Mouse (Mus musculus) forebrain, embryonic 10.5 days (tissue): ENCODE results near the gene Alox12e. TPM values are rescaled to one million over a fixed set of nuclear protein-coding genes. Genes with fewer than 3 reads are reported as not detected.
"Not testable (repeated sequence)": the region's sequence is repeated elsewhere in the genome, so short reads cannot be mapped to it uniquely, and the experiment has no call there.

Experiments
- DNase-seq: peaks from one replicate; pipeline ENCODE4 v3.0.0-alpha.2; 2017; ENCODE audit warnings: low spot score; ENCODE audit errors: extremely low spot score
- H3K27ac ChIP-seq: fragments of 300-500 bp; sonication (generic); 2 replicates; pipeline ENCODE4 v1.5.1; 2016; ENCODE audit warnings: mild to moderate bottlenecking
- H3K27me3 ChIP-seq: fragments of 300-500 bp; sonication (generic); 2 replicates; pipeline ENCODE4 v1.6.1; 2016; ENCODE audit warnings: mild to moderate bottlenecking; ENCODE audit not compliant: poor library complexity, severe bottlenecking
- H3K36me3 ChIP-seq: fragments of 300-500 bp; sonication (generic); replicated peaks from 2 replicates; pipeline ENCODE4 v1.6.1; 2016; ENCODE audit warnings: mild to moderate bottlenecking, moderate library complexity
- H3K4me1 ChIP-seq: fragments of 300-500 bp; sonication (generic); 2 replicates; pipeline ENCODE4 v1.6.1; 2016
- H3K4me3 ChIP-seq: fragments of 300-500 bp; sonication (generic); 2 replicates; pipeline ENCODE4 v1.5.1; 2016; ENCODE audit warnings: mild to moderate bottlenecking, moderate library complexity
- H3K9me3 ChIP-seq: fragments of 300-500 bp; sonication (generic); 2 replicates; pipeline ENCODE4 v1.6.1; 2016; ENCODE audit warnings: mild to moderate bottlenecking, moderate library complexity
- WGBS: fragments of 180-500 bp; shearing (Covaris S2); methylation state at CpG from one replicate; pipeline ENCODE4 v1.1.7; 2016; 5-methylcytosine and 5-hydroxymethylcytosine counted together
- polyA plus RNA-seq: library from polyadenylated mRNA; unstranded; fragments of >200 nt; fragmentation: Nextera tagmentation; extraction: Ambion mirVana; gene quantifications from 2 replicates; pipeline ENCODE4 v1.2.1, GENCODE M21; 2016

The Alox12e gene
- polyA plus RNA-seq = not detected in 2 replicates

- no peak within 1 kb of the TSS for H3K27ac ChIP-seq
- DNase-seq = no peak
- H3K9me3 ChIP-seq = no peaks in the 10 kb centered on the region
- H3K36me3 ChIP-seq = no peaks in the 10 kb centered on the region
- H3K27me3 ChIP-seq = peaks cover 64% of the 10 kb centered on the region
- peak within 1 kb of the TSS; percentile 31 for H3K4me3 ChIP-seq
- WGBS = 25% methylated on average over 7 of the region's 7 CpGs
- peaks cover 9% of the 10 kb centered on the region for H3K4me1 ChIP-seq
Measured at GRCm38 (mm10) chr11:70322528-70322927, at the start of gene Alox12e. TSS of gene Alox12e (minus strand) at chr11:70322628.

- H3K9me3 ChIP-seq, H3K27me3 ChIP-seq, DNase-seq, H3K4me1 ChIP-seq, H3K4me3 ChIP-seq, H3K36me3 ChIP-seq, H3K27ac ChIP-seq: not testable (repeated sequence)
- 76% methylated on average over 2 of the region's 2 CpGs for WGBS
Measured at GRCm38 (mm10) chr11:70368626-70369025, 46.2 kb upstream of the Alox12e start.

DNA sequence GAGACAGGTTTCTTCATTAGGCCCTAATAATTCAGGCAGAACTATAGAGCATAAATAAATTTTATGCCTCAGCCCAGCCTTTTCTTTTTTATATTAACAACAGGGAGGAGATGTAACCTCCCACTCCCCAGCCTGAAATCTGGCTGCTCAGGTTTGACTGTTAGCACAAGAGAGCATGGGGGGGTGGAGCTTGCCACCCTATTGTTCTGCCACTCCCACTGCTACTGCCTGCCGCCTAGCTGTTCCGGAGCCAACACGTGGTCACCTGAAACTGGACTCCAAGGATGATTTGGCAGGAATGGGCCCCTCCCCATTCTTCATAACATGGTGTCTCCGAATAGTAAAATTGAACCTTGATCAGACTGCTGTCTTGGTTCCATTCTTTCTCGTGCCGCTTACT, 45.3 kb upstream of the Alox12e start:
- not testable (repeated sequence) for H3K36me3 ChIP-seq, H3K27me3 ChIP-seq, H3K27ac ChIP-seq, DNase-seq, H3K4me1 ChIP-seq, H3K4me3 ChIP-seq
- WGBS = 84% methylated on average over 6 of the region's 6 CpGs
- H3K9me3 ChIP-seq = peaks cover 12% of the 10 kb centered on the region; the same call in 1 of the 2 replicates

- Histone ChIP-seq H3K27ac (no peak within 1 kb of the TSS), H3K9me3 (no peaks in the 10 kb centered on the region; the same call in 1 of the 2 replicates), H3K27me3 (peaks cover 65% of the 10 kb centered on the region), H3K4me1 (peaks cover 20% of the 10 kb centered on the region), H3K36me3 (no peaks in the 10 kb centered on the region), H3K4me3 (peak within 1 kb of the TSS; percentile 53)
- DNase-seq = no peak
- WGBS = under 1% methylated on average over 19 of the region's 19 CpGs
Measured at GRCm38 (mm10) chr11:70351868-70352267, 29.4 kb upstream of the Alox12e start, which contains the start of gene Alox15. TSS of gene Alox15 (minus strand) at chr11:70352031.

- no peak for DNase-seq
- no peaks in the 10 kb centered on the region for H3K9me3 ChIP-seq
- H3K27me3 ChIP-seq = peaks cover 59% of the 10 kb centered on the region
- H3K4me1 ChIP-seq = peaks cover 20% of the 10 kb centered on the region
- WGBS = 89% methylated on average over 9 of the region's 9 CpGs
- no peak overlapping the region for H3K4me3 ChIP-seq
- no peak overlapping the region for H3K27ac ChIP-seq
- H3K36me3 ChIP-seq = no peaks in the 10 kb centered on the region
Measured at GRCm38 (mm10) chr11:70348630-70349029, 26.2 kb upstream of the Alox12e start.

GRCm38 (mm10) chr11:70347861-70348260, 25.4 kb upstream of the Alox12e start:
- H3K4me1 ChIP-seq = peaks cover 20% of the 10 kb centered on the region
- 85% methylated on average over 10 of the region's 10 CpGs for WGBS
- H3K4me3 ChIP-seq = no peak overlapping the region
- peaks cover 52% of the 10 kb centered on the region for H3K27me3 ChIP-seq
- no peaks in the 10 kb centered on the region for H3K9me3 ChIP-seq
- no peaks in the 10 kb centered on the region for H3K36me3 ChIP-seq
- no peak overlapping the region for H3K27ac ChIP-seq
- no peak for DNase-seq

- Histone ChIP-seq H3K27ac (no peak overlapping the region), H3K4me3 (no peak overlapping the region), H3K36me3 (no peaks in the 10 kb centered on the region), H3K9me3 (no peaks in the 10 kb centered on the region), H3K4me1 (no peaks in the 10 kb centered on the region), H3K27me3 (peaks cover 28% of the 10 kb centered on the region)
- no peak for DNase-seq
- 93% methylated on average over 8 of the region's 8 CpGs for WGBS
Measured at GRCm38 (mm10) chr11:70345546-70345945, 23.1 kb upstream of the Alox12e start.

- peaks cover 24% of the 10 kb centered on the region for H3K27me3 ChIP-seq
- no peak for DNase-seq
- WGBS = 90% methylated on average over 10 of the region's 10 CpGs
Measured at GRCm38 (mm10) chr11:70345061-70345460, 22.6 kb upstream of the Alox12e start.

GRCm38 (mm10) chr11:70339481-70339880, 17.1 kb upstream of the Alox12e start:
- Histone ChIP-seq H3K27me3 (no peaks in the 10 kb centered on the region; the same call in 1 of the 2 replicates), H3K4me3 (no peak overlapping the region), H3K36me3 (no peaks in the 10 kb centered on the region), H3K4me1 (no peaks in the 10 kb centered on the region), H3K27ac (no peak overlapping the region), H3K9me3 (no peaks in the 10 kb centered on the region)
- 26% methylated on average over 7 of the region's 7 CpGs for WGBS
- DNase-seq = no peak

More at GRCm38 (mm10) chr11:70345061-70345460, 22.6 kb upstream of the Alox12e start:
- no peaks in the 10 kb centered on the region for H3K36me3 ChIP-seq
- H3K4me3 ChIP-seq = no peak overlapping the region
- H3K4me1 ChIP-seq = no peaks in the 10 kb centered on the region
- no peaks in the 10 kb centered on the region for H3K9me3 ChIP-seq
- H3K27ac ChIP-seq = no peak overlapping the region

GRCm38 (mm10) chr11:70334477-70334876, 12.0 kb upstream of the Alox12e start:
- H3K9me3 ChIP-seq = no peaks in the 10 kb centered on the region
- no peaks in the 10 kb centered on the region for H3K4me1 ChIP-seq
- 33% methylated on average over 4 of the region's 4 CpGs for WGBS
- DNase-seq = peak; percentile 34
- no peaks in the 10 kb centered on the region for H3K36me3 ChIP-seq
- no peak overlapping the region for H3K4me3 ChIP-seq
- H3K27me3 ChIP-seq = no peaks in the 10 kb centered on the region
- H3K27ac ChIP-seq = no peak overlapping the region

GRCm38 (mm10) chr11:70324726-70325125, 2.3 kb upstream of the Alox12e start:
- WGBS = 91% methylated on average over 8 of the region's 8 CpGs
- no peak for DNase-seq
- Histone ChIP-seq H3K27me3 (peaks cover 48% of the 10 kb centered on the region), H3K9me3 (no peaks in the 10 kb centered on the region), H3K36me3 (no peaks in the 10 kb centered on the region), H3K4me1 (peaks cover 9% of the 10 kb centered on the region), H3K4me3 (no peak overlapping the region), H3K27ac (no peak overlapping the region)

DNA sequence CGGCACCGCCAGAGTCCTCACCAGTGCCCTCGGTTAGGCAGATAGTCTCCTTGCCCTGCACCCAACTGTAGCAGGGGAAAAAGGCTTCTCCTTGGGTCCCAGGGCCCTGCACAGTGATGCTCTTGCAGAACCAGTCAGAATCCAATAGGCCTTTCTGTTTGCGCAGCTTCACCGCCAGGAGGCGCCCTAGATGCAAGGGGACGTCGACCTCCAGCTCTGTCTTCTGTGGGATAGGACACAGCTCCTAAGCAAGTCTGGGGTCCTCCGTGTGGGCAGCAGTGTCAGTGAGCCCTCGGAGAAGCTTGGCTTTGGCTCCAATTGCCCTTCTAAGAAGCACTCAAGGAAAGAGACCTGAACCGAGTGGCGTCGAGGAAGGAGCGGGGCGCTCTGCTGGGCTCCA, 764 bp downstream of the Alox12e start:
- DNase-seq = peak; percentile 72
- Histone ChIP-seq H3K27ac (no peak overlapping the region), H3K4me1 (peaks cover 9% of the 10 kb centered on the region), H3K36me3 (no peaks in the 10 kb centered on the region), H3K9me3 (no peaks in the 10 kb centered on the region), H3K4me3 (peak overlapping the region; percentile 31), H3K27me3 (peaks cover 64% of the 10 kb centered on the region)
- WGBS = 2% methylated on average over 14 of the region's 15 CpGs

- no peak overlapping the region for H3K4me3 ChIP-seq
- 81% methylated on average over 12 of the region's 12 CpGs for WGBS
- peaks cover 62% of the 10 kb centered on the region for H3K27me3 ChIP-seq
- no peaks in the 10 kb centered on the region for H3K9me3 ChIP-seq
- H3K4me1 ChIP-seq = peaks cover 9% of the 10 kb centered on the region
- no peak for DNase-seq
- no peak overlapping the region for H3K27ac ChIP-seq
- H3K36me3 ChIP-seq = no peaks in the 10 kb centered on the region
Measured at GRCm38 (mm10) chr11:70319614-70320013, 2.8 kb downstream of the Alox12e start.

DNA sequence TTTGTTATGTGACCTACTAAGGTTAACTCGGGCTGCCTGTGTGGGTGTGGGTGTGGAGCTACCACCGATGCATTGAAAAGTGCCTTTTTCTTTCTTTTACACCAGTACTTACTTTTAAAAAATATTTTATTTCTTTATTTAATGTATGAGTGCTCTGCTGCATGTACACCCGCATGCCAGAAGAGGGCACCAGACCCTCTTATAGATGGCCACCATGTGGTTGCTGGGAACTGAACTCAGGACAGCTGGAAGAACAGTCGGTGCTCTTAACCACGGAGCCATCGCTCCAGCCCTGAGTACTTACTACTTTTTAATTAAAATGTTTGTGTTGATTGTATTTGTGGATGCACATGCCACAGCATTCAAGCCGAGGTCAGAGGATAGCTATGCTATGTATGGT, 8.6 kb downstream of the Alox12e start:
- Histone ChIP-seq H3K27me3 (peaks cover 7% of the 10 kb centered on the region; the same call in 1 of the 2 replicates), H3K4me1 (no peaks in the 10 kb centered on the region), H3K4me3 (no peak overlapping the region), H3K36me3 (no peaks in the 10 kb centered on the region), H3K27ac (no peak overlapping the region), H3K9me3 (no peaks in the 10 kb centered on the region)
- WGBS = 41% methylated on average over 7 of the region's 7 CpGs
- DNase-seq = no peak
